Mouse (Mus musculus): Measurements from ENCODE around the gene Plac8. TPM values are rescaled to one million over a fixed set of nuclear protein-coding genes. Genes with fewer than 3 reads are reported as not detected.

The Plac8 gene
- total RNA-seq, 2 experiments from 2014 or later, result not detected

GRCm38 (mm10) chr5:100581622-100582434 lies 9.8 kb upstream of the Plac8 start:
- no peak for DNase-seq (ENCODE audit: low spot score in 2 of 2)

GRCm38 (mm10) chr5:100578863-100579411 lies 6.9 kb upstream of the Plac8 start:
- DNase-seq (ENCODE audit: low spot score in 2 of 2), result no peak

- DNase-seq (ENCODE audit: low spot score in 2 of 2), result no peak
Measured at GRCm38 (mm10) chr5:100574771-100575170, 2.7 kb upstream of the Plac8 start.

GRCm38 (mm10) chr5:100573256-100573655 lies 1.2 kb upstream of the Plac8 start:
- no peak for DNase-seq (ENCODE audit: low spot score in 2 of 2)

- DNase-seq (ENCODE audit: low spot score in 2 of 2), result no peak
Measured at GRCm38 (mm10) chr5:100570716-100571115, 1.3 kb downstream of the Plac8 start.

GRCm38 (mm10) chr5:100569997-100570595 lies 1.9 kb downstream of the Plac8 start:
- DNase-seq (ENCODE audit: low spot score in 2 of 2), result no peak

GRCm38 (mm10) chr5:100569250-100569934 lies 2.7 kb downstream of the Plac8 start:
- no peak for DNase-seq (ENCODE audit: low spot score in 2 of 2)

GRCm38 (mm10) chr5:100568802-100569201 lies 3.2 kb downstream of the Plac8 start:
- DNase-seq (ENCODE audit: low spot score in 2 of 2), result no peak

- DNase-seq (ENCODE audit: low spot score in 2 of 2), result no peak
Measured at GRCm38 (mm10) chr5:100568177-100568576, 3.9 kb downstream of the Plac8 start.

GRCm38 (mm10) chr5:100567258-100568032 lies 4.6 kb downstream of the Plac8 start:
- DNase-seq (ENCODE audit: low spot score in 2 of 2), result no peak

GRCm38 (mm10) chr5:100566798-100567197 lies 5.2 kb downstream of the Plac8 start:
- DNase-seq (ENCODE audit: low spot score in 2 of 2), result no peak

- no peak for DNase-seq (ENCODE audit: low spot score in 2 of 2)
Measured at GRCm38 (mm10) chr5:100562702-100563101, 9.3 kb downstream of the Plac8 start.

- DNase-seq (ENCODE audit: low spot score in 2 of 2), result no peak
Measured at GRCm38 (mm10) chr5:100559357-100559756, 12.7 kb downstream of the Plac8 start.

- no peak for DNase-seq (ENCODE audit: low spot score in 2 of 2)
Measured at GRCm38 (mm10) chr5:100558783-100559182, 13.3 kb downstream of the Plac8 start.

GRCm38 (mm10) chr5:100557537-100557936 lies 14.5 kb downstream of the Plac8 start:
- DNase-seq (ENCODE audit: low spot score in 2 of 2), result no peak

GRCm38 (mm10) chr5:100557019-100557418 lies 15.0 kb downstream of the Plac8 start:
- no peak for DNase-seq (ENCODE audit: low spot score in 2 of 2)

GRCm38 (mm10) chr5:100553426-100553825 lies 18.6 kb downstream of the Plac8 start:
- no peak for DNase-seq (ENCODE audit: low spot score in 2 of 2)

- DNase-seq (ENCODE audit: low spot score in 2 of 2), result no peak
Measured at GRCm38 (mm10) chr5:100551952-100552351, 20.1 kb downstream of the Plac8 start.

GRCm38 (mm10) chr5:100550151-100550550 lies 21.9 kb downstream of the Plac8 start:
- no peak for DNase-seq (ENCODE audit: low spot score in 2 of 2)

- DNase-seq (ENCODE audit: low spot score in 2 of 2), result no peak
Measured at GRCm38 (mm10) chr5:100549311-100549710, 22.7 kb downstream of the Plac8 start.

GRCm38 (mm10) chr5:100548236-100548635 lies 23.8 kb downstream of the Plac8 start:
- no peak for DNase-seq (ENCODE audit: low spot score in 2 of 2)
